Mouse (Mus musculus): Measurements from ENCODE around the gene Nox3. TPM values are rescaled to one million over a fixed set of nuclear protein-coding genes. Genes with fewer than 3 reads are reported as not detected.

Nox3 gene
- polyA plus RNA-seq, 1 experiment, result not detected

- no peak for DNase-seq (ENCODE audit: low spot score)
Observed at GRCm38 (mm10) chr17:3610307-3610754, 85.7 kb downstream of the Nox3 start.

GRCm38 (mm10) chr17:3602954-3603672 is 92.9 kb downstream of the Nox3 start:
- DNase-seq (ENCODE audit: low spot score), result no peak

GRCm38 (mm10) chr17:3598393-3598792 is 97.7 kb downstream of the Nox3 start:
- DNase-seq (ENCODE audit: low spot score), result no peak

- DNase-seq (ENCODE audit: low spot score), result no peak
Observed at GRCm38 (mm10) chr17:3597866-3598265, 98.2 kb downstream of the Nox3 start.

- DNase-seq (ENCODE audit: low spot score), result no peak
Observed at GRCm38 (mm10) chr17:3597130-3597529, 98.9 kb downstream of the Nox3 start.

Other genes starting within 250 kb of the Nox3 start
- 0.25 and 0.74 TPM in 2 replicates for gene Cldn20, start 163.7 kb downstream of the Nox3 start, polyA plus RNA-seq (2012; rRNA removed)
- 9.1 and 9.9 TPM in 2 replicates for gene Tfb1m, start 138.5 kb downstream of the Nox3 start, polyA plus RNA-seq (2012; rRNA removed)